Mouse (Mus musculus) olfactory bulb, adult 2 months (tissue): ENCODE results near the gene Rin2.

Source experiments
- CTCF ChIP-seq: fragments of 200-500 bp; IDR thresholded peaks from 2 replicates; pipeline ENCODE4 v1.5.1; 2012; ENCODE audit warnings: low read depth, mild to moderate bottlenecking, low read length, moderate library complexity; ENCODE audit not compliant: insufficient read depth
- POLR2A ChIP-seq: fragments of 200-500 bp; IDR thresholded peaks from 2 replicates; pipeline ENCODE4 v1.6.1; 2012; ENCODE audit warnings: mild to moderate bottlenecking, low read depth, low read length, moderate library complexity; ENCODE audit not compliant: insufficient read depth

- TF ChIP-seq POLR2A (no peak), CTCF (no peak)
Observed at GRCm38 (mm10) chr2:145850779-145851178, 175.8 kb downstream of the Rin2 start.
